Mouse (Mus musculus): ENCODE results near the gene Tex14. TPM values are rescaled to one million over a fixed set of nuclear protein-coding genes. Genes with fewer than 3 reads are reported as not detected.

Gene Tex14
- polyA plus RNA-seq (2014; fragmentation: Nextera tagmentation; extraction: Ambion mirVana), result 0.28 and 0.38 TPM in 2 replicates

DNA sequence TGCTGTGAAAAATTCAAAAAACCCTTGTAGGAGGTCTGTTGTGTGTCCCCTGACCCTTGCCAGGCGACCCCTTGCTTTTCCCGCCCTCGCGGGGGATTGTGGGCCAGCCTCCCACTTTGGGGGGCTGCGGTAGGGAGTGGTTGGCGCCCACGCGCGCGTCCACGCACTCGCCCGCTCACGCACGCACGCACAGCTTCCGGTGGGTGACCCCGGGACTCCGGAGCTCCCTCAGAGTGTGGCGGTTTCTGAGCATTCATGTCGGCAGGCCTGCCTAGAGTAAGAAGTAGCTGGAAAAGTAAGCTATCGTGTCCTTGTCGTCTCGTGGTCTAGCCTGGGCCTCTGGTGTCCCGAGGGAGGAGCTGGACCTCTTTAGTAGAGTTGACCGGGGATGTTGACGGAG, at the start of gene Tex14, which contains the start of gene Rad51c:
Gene Tex14, plus strand, starts transcription at position 190 of the 400 bp plus-strand sequence.
Gene Rad51c, minus strand, starts transcription at position 79 of the 400 bp plus-strand sequence.
- Histone ChIP-seq H3K9me3 (ENCODE audit: control insufficient read depth, low read length) (no peaks in the 10 kb centered on the region), H3K4me1 (ENCODE audit: control insufficient read depth in 2 of 2, insufficient read depth in 2 of 2, low read length in 2 of 2) (peaks cover 4% of the 10 kb centered on the region in 2 experiments; a peak in 3 of 4 replicates), H3K4me3 (ENCODE audit: control insufficient read depth in 1 of 2, insufficient read depth in 1 of 2, low read depth in 1 of 2, low read length in 2 of 2) (peak within 1 kb of the TSS; percentile 69 to 86), H3K9ac (ENCODE audit: low read length) (peak within 1 kb of the TSS; percentile 88), H3K27ac (replicated peaks in 1 of 2; ENCODE audit: control insufficient read depth in 1 of 2, insufficient read depth in 1 of 2, low read depth in 2 of 2, low read length in 2 of 2) (peak within 1 kb of the TSS; percentile 93 to 94), H3K27me3 (ENCODE audit: control insufficient read depth, insufficient read depth, low read length) (no peaks in the 10 kb centered on the region), H3K4me2 (ENCODE audit: low read length) (peak within 1 kb of the TSS; percentile 68), H3K36me3 (ENCODE audit: control insufficient read depth, insufficient read depth, low read length) (peaks cover 8% of the 10 kb centered on the region; the same call in 1 of the 2 replicates)
- WGBS, result 67% methylated on average over 27 of the region's 27 CpGs
- peak; percentile 15; the same call in 1 of the 2 replicates for ATAC-seq (ENCODE audit: insufficient number of reproducible peaks, insufficient read depth, low FRiP score, low read depth)

DNA sequence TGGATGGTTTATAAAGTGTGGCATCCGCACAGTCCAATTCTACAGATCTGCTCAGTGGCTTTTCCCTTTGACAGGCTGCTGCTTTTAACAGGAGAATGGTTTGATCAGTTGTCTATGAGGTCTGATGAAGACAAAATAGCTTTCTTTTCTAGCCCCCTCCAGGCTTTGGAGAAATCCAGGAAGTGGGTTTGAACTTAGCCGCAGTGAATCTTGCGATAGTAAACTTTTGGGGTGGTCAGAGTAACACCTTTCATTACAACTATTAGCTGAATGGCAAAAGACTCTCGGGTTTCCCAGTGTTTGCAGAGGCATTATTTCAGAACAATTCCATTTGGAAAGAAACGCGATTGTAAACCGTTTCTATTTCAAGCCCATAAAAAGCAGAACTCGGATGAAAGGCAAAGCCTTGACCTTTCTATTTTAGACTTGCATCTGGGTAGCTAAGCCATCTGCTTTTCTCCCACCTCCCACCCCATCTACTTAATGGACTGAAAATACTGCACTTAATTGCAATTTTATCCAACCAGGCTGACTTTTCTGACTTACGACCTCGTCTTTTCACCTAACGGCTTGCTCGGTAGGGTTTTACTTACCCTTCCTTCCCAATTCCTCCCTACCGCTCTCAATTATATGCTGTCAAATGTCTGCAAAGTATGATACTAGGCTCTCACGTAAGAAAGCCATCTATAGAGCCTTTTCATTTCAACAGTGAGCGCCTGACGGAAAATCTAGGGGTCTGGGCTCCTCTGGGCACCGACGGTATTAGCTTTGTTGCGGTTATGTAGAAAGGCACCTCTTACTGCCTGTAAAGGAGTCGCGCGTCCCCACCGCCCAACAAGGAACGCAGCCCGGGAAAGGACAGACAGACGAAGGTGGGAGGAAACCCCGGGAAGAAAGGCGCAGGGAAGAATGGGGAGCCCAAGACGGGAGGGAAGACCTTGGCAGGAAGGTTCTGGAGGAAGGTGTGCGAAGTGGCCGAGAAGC, 47.3 kb upstream of the Tex14 start:
- 0 out of 2 replicates have a peak, but pooled peaks have one; percentile 18 for ATAC-seq (ENCODE audit: insufficient number of reproducible peaks, insufficient read depth, low FRiP score, low read depth)
- 0 out of 4 replicates have a peak, but pooled peaks cover 0 to 2% of the 10 kb centered on the region in 2 experiments for H3K4me1 ChIP-seq (ENCODE audit: control insufficient read depth in 2 of 2, insufficient read depth in 2 of 2, low read length in 2 of 2)
- H3K27me3 ChIP-seq (ENCODE audit: control insufficient read depth, insufficient read depth, low read length), result 0 out of 2 replicates have a peak, but pooled peaks cover 3% of the 10 kb centered on the region
- peak overlapping the region; percentile 57 to 85 for H3K4me3 ChIP-seq (ENCODE audit: control insufficient read depth in 1 of 2, insufficient read depth in 1 of 2, low read depth in 1 of 2, low read length in 2 of 2)
- H3K27ac ChIP-seq (replicated peaks in 1 of 2; ENCODE audit: control insufficient read depth in 1 of 2, insufficient read depth in 1 of 2, low read depth in 2 of 2, low read length in 2 of 2), result no peak overlapping the region
- 8% methylated on average over 31 of the region's 31 CpGs for WGBS
- peak overlapping the region; percentile 81 for H3K9ac ChIP-seq (ENCODE audit: low read length)
- peak overlapping the region; percentile 91 for H3K4me2 ChIP-seq (ENCODE audit: low read length)
- no peaks in the 10 kb centered on the region for H3K36me3 ChIP-seq (ENCODE audit: control insufficient read depth, insufficient read depth, low read length)
- H3K9me3 ChIP-seq (ENCODE audit: control insufficient read depth, low read length), result no peaks in the 10 kb centered on the region

DNA sequence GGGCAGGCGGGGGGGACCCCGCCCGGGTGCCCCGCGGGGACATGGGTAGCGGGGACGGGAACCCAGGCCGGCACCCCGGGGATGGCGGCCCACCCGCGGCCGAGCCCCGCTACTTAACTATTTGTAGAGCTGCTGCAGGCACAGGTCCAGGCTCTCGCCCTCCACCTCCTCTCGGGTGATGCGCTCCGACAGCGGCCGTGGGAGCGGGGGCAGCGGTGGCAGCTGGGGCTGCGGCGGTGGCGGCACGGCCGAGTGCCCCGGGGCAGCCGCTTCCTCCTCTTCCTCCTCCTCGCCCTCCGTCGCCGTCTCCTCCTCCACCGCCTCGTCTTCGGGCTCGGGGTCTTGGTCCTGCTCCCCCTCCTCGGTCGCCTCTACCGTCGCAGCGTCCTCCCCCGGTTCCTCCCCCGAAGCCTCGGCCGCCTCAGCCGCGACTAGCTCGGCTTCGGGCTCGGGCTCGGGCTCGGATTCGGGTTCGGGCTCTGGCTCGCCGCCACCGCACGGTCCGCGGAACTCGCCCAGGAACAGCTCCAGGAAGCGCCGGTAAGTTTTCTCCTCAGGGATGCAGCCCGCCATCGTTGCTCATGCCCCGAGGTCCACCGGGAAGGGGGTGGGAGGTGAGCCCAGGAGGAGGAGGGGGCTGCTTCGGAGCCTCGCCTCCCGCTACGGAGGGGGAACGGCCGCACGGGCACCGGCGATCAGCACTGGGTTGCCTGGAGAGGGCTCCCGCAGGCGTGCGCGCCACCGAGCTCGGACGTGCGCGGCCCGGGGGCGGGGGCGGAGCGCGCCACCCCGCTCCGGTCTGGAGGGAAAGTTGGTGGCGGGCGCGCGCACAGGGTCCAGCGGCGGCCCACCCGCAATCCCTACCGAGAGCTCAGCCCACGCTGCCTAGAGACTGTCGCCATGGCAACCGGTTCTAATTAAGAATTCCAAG, 46.3 kb upstream of the Tex14 start, which contains the start of gene Ppm1e:
Gene Ppm1e, minus strand, starts transcription at position 693 of the 931 bp plus-strand sequence.
- Histone ChIP-seq H3K4me1 (ENCODE audit: control insufficient read depth in 2 of 2, insufficient read depth in 2 of 2, low read length in 2 of 2) (0 out of 4 replicates have a peak, but pooled peaks cover 0 to 2% of the 10 kb centered on the region in 2 experiments), H3K9me3 (ENCODE audit: control insufficient read depth, low read length) (0 out of 2 replicates have a peak, but pooled peaks cover 4% of the 10 kb centered on the region), H3K27ac (replicated peaks in 1 of 2; ENCODE audit: control insufficient read depth in 1 of 2, insufficient read depth in 1 of 2, low read depth in 2 of 2, low read length in 2 of 2) (peak within 1 kb of the TSS in 1 of 2 experiments; percentile 16; a peak in 1 of 4 replicates), H3K4me2 (ENCODE audit: low read length) (peak within 1 kb of the TSS; percentile 91), H3K36me3 (ENCODE audit: control insufficient read depth, insufficient read depth, low read length) (no peaks in the 10 kb centered on the region), H3K4me3 (ENCODE audit: control insufficient read depth in 1 of 2, insufficient read depth in 1 of 2, low read depth in 1 of 2, low read length in 2 of 2) (peak within 1 kb of the TSS; percentile 57 to 85), H3K9ac (ENCODE audit: low read length) (peak within 1 kb of the TSS; percentile 81), H3K27me3 (ENCODE audit: control insufficient read depth, insufficient read depth, low read length) (0 out of 2 replicates have a peak, but pooled peaks cover 3% of the 10 kb centered on the region)
- 0% methylated on average over 70 of the region's 104 CpGs for WGBS
- peak; percentile 87 for ATAC-seq (ENCODE audit: insufficient number of reproducible peaks, insufficient read depth, low FRiP score, low read depth)

DNA sequence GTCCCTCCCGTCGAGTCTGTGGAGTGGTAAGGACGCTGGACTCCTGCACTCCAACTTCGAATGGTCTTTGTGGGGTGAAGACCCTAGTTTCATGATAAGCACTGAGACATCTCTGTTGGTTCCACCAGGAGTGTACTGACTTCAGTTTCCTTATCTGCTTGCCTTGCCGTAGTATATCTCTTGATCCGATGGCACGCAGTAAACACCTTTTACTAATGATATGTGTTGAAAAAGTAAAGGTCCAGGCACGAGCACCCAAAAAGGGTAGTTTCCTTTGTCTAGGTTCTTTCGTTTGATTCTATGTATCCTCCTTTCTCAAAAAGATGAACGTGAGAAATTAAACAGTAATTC, 45.6 kb upstream of the Tex14 start:
- Histone ChIP-seq H3K36me3 (ENCODE audit: control insufficient read depth, insufficient read depth, low read length) (no peaks in the 10 kb centered on the region), H3K9me3 (ENCODE audit: control insufficient read depth, low read length) (0 out of 2 replicates have a peak, but pooled peaks cover 4% of the 10 kb centered on the region), H3K4me3 (ENCODE audit: control insufficient read depth in 1 of 2, insufficient read depth in 1 of 2, low read depth in 1 of 2, low read length in 2 of 2) (peak overlapping the region; percentile 57 to 85), H3K27me3 (ENCODE audit: control insufficient read depth, insufficient read depth, low read length) (0 out of 2 replicates have a peak, but pooled peaks cover 3% of the 10 kb centered on the region), H3K9ac (ENCODE audit: low read length) (peak overlapping the region; percentile 81), H3K4me2 (ENCODE audit: low read length) (peak overlapping the region; percentile 91), H3K27ac (replicated peaks in 1 of 2; ENCODE audit: control insufficient read depth in 1 of 2, insufficient read depth in 1 of 2, low read depth in 2 of 2, low read length in 2 of 2) (no peak overlapping the region), H3K4me1 (ENCODE audit: control insufficient read depth in 2 of 2, insufficient read depth in 2 of 2, low read length in 2 of 2) (0 out of 4 replicates have a peak, but pooled peaks cover 0 to 2% of the 10 kb centered on the region in 2 experiments)
- 11% methylated on average over 10 of the region's 10 CpGs for WGBS
- no peak for ATAC-seq (ENCODE audit: insufficient number of reproducible peaks, insufficient read depth, low FRiP score, low read depth)

DNA sequence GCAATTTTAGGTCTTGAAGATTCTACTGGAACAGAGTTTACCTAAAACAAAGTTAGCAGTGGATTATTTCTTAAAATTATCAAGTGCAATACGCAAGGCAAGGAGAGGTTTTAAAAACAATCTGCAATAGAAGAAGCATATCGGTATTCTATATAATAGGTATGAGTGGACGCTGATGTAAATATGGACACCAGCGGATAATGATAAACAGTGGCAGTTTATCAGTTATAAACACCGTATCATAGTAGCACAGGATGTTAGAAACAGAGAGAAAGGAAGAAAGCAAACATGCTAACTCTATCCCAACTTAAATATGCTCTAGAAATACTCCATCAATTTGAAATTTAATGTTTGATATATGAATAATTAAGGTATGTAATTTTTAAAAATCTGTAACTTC, 39.7 kb upstream of the Tex14 start:
- no peaks in the 10 kb centered on the region for H3K36me3 ChIP-seq (ENCODE audit: control insufficient read depth, insufficient read depth, low read length)
- WGBS, result 84% methylated on average over 5 of the region's 5 CpGs
- H3K9me3 ChIP-seq (ENCODE audit: control insufficient read depth, low read length), result 0 out of 2 replicates have a peak, but pooled peaks cover 4% of the 10 kb centered on the region
- H3K9ac ChIP-seq (ENCODE audit: low read length), result no peak overlapping the region
- H3K4me1 ChIP-seq (ENCODE audit: control insufficient read depth in 2 of 2, insufficient read depth in 2 of 2, low read length in 2 of 2), result no peaks in the 10 kb centered on the region
- H3K4me2 ChIP-seq (ENCODE audit: low read length), result no peak overlapping the region
- H3K27me3 ChIP-seq (ENCODE audit: control insufficient read depth, insufficient read depth, low read length), result 0 out of 2 replicates have a peak, but pooled peaks cover 3% of the 10 kb centered on the region
- no peak for ATAC-seq (ENCODE audit: insufficient number of reproducible peaks, insufficient read depth, low FRiP score, low read depth)
- no peak overlapping the region for H3K27ac ChIP-seq (replicated peaks in 1 of 2; ENCODE audit: control insufficient read depth in 1 of 2, insufficient read depth in 1 of 2, low read depth in 2 of 2, low read length in 2 of 2)
- H3K4me3 ChIP-seq (ENCODE audit: control insufficient read depth in 1 of 2, insufficient read depth in 1 of 2, low read depth in 1 of 2, low read length in 2 of 2), result no peak overlapping the region

- H3K27me3 ChIP-seq (ENCODE audit: control insufficient read depth, insufficient read depth, low read length), result no peaks in the 10 kb centered on the region
- ATAC-seq (ENCODE audit: insufficient number of reproducible peaks, insufficient read depth, low FRiP score, low read depth), result no peak
- H3K9me3 ChIP-seq (ENCODE audit: control insufficient read depth, low read length), result 0 out of 2 replicates have a peak, but pooled peaks cover 4% of the 10 kb centered on the region
- H3K27ac ChIP-seq (replicated peaks in 1 of 2; ENCODE audit: control insufficient read depth in 1 of 2, insufficient read depth in 1 of 2, low read depth in 2 of 2, low read length in 2 of 2), result no peak overlapping the region
- WGBS, result 84% methylated on average over 7 of the region's 7 CpGs
- no peak overlapping the region for H3K9ac ChIP-seq (ENCODE audit: low read length)
- H3K4me1 ChIP-seq (ENCODE audit: control insufficient read depth in 2 of 2, insufficient read depth in 2 of 2, low read length in 2 of 2), result no peaks in the 10 kb centered on the region
- no peaks in the 10 kb centered on the region for H3K36me3 ChIP-seq (ENCODE audit: control insufficient read depth, insufficient read depth, low read length)
- no peak overlapping the region for H3K4me3 ChIP-seq (ENCODE audit: control insufficient read depth in 1 of 2, insufficient read depth in 1 of 2, low read depth in 1 of 2, low read length in 2 of 2)
- H3K4me2 ChIP-seq (ENCODE audit: low read length), result no peak overlapping the region
Observed at GRCm38 (mm10) chr11:87367061-87367460, 37.8 kb upstream of the Tex14 start.

Measured in heart, embryonic 14.5 days (tissue).